Mouse (Mus musculus): ENCODE data around the gene Dnah17. TPM values are rescaled to one million over a fixed set of nuclear protein-coding genes. Genes with fewer than 3 reads are reported as not detected.
A peak's percentile ranks its signal among the peaks of the same experiment; 100 is the strongest.

The Dnah17 gene
- polyA plus RNA-seq, 1 experiment from 2014 or later, result 0.27 TPM

DNA sequence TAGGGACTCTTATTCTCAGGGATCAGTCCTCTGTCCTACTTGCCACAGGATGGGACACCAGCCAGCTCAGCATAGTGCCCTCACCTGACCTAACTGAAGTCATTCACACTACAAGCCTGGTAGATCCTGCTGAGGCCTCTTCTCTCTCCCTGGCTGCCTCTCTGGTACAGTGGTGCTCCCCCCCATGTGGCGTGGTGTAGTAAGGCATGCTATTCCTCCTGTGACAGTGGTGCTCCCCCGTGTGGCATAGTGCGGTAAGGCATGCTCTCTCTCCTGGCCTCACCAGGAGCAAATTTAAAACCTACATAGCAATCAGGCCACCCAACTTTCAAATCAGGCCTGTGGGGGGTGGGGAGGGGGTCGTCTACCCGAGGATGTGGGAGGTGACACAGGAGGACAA lies 26.4 kb downstream of the Dnah17 start:
- Histone ChIP-seq H3K36me3 (no peaks in the 10 kb centered on the region), H3K4me2 (replicated peaks) (no peak overlapping the region), H3K9me3 (no peaks in the 10 kb centered on the region), H3K4me1 (no peaks in the 10 kb centered on the region), H3K4me3 (no peak overlapping the region), H3K9ac (replicated peaks) (no peak overlapping the region), H3K27me3 (no peaks in the 10 kb centered on the region), H3K27ac (replicated peaks) (no peak overlapping the region)
- peak; percentile 61; the same call in 1 of the 2 replicates for ATAC-seq (replicated peaks)
- WGBS, result 5% methylated on average over 5 of the region's 5 CpGs

DNA sequence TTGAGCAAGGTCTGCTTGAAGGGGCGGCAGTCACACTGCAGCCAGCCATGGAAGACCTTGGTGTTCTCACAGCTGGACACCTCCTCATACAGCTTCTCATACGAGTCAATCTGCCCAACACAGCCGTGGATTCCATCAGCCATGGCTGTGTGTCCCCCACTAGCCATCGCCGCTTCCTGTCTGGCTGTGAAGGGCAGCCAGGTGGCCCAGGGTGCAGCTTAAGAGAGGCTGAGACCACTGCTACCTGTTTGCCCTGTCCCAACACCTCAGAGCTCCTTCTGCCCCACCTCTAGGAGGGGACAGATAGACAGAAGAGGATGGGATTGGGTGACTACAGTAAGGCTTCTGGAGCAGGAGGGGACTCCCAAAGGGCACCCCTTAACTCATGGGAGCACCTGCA lies 27.1 kb downstream of the Dnah17 start:
- H3K4me1 ChIP-seq, result no peaks in the 10 kb centered on the region
- no peak for ATAC-seq (replicated peaks)
- 88% methylated on average over 5 of the region's 5 CpGs for WGBS

DNA sequence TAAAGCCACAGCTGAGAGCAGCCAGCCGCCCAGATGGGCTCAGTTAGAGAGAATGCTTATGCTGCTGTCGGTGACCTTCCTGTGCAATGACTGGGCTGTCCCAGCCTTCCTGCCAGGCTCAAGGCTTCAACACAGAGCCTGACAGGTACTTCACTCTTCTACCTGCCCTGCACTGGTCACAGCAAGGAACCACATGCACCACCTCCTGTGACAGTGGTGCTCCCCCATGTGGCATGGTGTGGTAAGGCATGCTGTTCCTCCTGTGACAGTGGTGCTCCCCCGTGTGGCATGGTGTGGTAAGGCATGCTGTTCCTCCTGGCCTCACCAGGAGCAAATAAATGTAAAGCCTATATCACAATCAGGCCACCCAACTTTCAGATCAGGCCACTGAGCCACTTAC lies 27.6 kb downstream of the Dnah17 start:
- no peak overlapping the region for H3K4me3 ChIP-seq
- no peaks in the 10 kb centered on the region for H3K27me3 ChIP-seq
- H3K27ac ChIP-seq (replicated peaks), result no peak overlapping the region
- no peaks in the 10 kb centered on the region for H3K4me1 ChIP-seq
- ATAC-seq (replicated peaks), result no peak
- 65% methylated on average over 3 of the region's 3 CpGs for WGBS
- H3K9me3 ChIP-seq, result no peaks in the 10 kb centered on the region
- H3K9ac ChIP-seq (replicated peaks), result no peak overlapping the region
- H3K36me3 ChIP-seq, result no peaks in the 10 kb centered on the region
- no peak overlapping the region for H3K4me2 ChIP-seq (replicated peaks)

More for the DNA sequence above, 27.1 kb downstream of the Dnah17 start:
- no peak overlapping the region for H3K4me2 ChIP-seq (replicated peaks)
- H3K27me3 ChIP-seq, result no peaks in the 10 kb centered on the region
- no peaks in the 10 kb centered on the region for H3K9me3 ChIP-seq
- H3K4me3 ChIP-seq, result no peak overlapping the region
- H3K27ac ChIP-seq (replicated peaks), result no peak overlapping the region
- H3K9ac ChIP-seq (replicated peaks), result no peak overlapping the region
- H3K36me3 ChIP-seq, result no peaks in the 10 kb centered on the region

DNA sequence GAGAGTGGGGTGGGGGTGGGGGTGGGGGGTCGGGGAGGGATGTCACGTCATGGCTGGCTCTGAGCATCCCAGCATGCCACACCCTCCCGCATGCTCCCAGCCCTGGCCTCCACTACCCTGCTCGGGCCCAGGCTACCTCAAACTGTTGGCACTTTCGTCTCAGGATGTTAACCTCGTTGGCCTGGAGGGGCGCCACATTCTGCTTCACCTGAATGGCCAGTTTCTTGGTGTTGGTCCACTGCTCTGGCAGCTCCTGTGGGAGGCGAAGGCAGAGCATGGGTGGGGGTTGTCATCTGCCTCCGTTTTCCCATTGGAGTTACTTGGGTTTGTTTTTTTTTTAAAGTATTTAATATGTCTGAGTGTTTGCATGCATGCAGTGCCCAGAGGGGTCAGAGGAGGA lies 29.3 kb downstream of the Dnah17 start:
- Histone ChIP-seq H3K27ac (replicated peaks) (no peak overlapping the region), H3K4me3 (no peak overlapping the region), H3K4me1 (no peaks in the 10 kb centered on the region), H3K9me3 (no peaks in the 10 kb centered on the region), H3K36me3 (no peaks in the 10 kb centered on the region), H3K27me3 (no peaks in the 10 kb centered on the region), H3K4me2 (replicated peaks) (no peak overlapping the region), H3K9ac (replicated peaks) (no peak overlapping the region)
- ATAC-seq (replicated peaks), result no peak
- 39% methylated on average over 9 of the region's 9 CpGs for WGBS

DNA sequence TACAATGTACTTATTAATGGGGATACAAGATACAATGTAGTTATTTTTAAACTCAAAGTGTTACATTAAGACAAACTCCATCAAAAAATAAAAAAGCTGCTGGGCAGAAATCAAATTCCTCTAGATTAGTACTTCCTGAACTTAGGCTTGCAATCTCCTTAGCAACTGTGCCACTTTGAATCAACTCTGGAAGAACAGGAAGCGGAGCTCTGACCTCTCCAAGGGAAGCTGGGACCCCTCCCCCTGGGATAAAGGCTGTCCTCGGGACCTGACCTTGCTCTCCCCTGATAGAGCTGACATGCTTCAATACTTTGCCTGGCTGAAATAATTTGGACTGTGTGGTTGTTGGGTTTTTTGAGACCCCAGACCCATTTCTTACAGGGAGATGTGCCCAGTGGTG lies 33.7 kb downstream of the Dnah17 start:
- no peaks in the 10 kb centered on the region for H3K9me3 ChIP-seq
- no peaks in the 10 kb centered on the region for H3K36me3 ChIP-seq
- H3K27ac ChIP-seq (replicated peaks), result no peak overlapping the region
- 60% methylated on average over 2 of the region's 2 CpGs for WGBS
- no peak overlapping the region for H3K9ac ChIP-seq (replicated peaks)
- no peak overlapping the region for H3K4me3 ChIP-seq
- H3K4me1 ChIP-seq, result no peaks in the 10 kb centered on the region
- H3K27me3 ChIP-seq, result no peaks in the 10 kb centered on the region
- no peak for ATAC-seq (replicated peaks)
- no peak overlapping the region for H3K4me2 ChIP-seq (replicated peaks)

DNA sequence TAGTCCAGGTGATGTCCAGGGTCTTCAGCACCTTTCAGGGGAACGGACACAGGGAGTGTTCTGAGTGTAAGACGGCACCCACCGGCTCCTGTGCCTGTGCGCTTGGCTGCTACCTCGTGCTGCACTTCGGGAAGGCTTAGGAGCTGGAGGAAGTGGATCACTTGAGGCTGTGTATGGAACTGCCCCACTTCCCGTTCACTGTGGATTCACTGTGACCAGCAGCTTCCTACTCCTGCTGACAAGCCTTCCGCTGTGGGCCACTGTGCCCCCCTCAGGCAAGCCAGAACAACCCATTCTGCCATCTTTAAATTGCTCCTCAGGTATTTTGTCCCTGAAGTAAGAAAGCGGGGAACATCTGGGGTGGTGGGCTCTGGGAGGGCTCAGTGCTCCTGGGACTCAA lies 35.4 kb downstream of the Dnah17 start:
- H3K27me3 ChIP-seq, result no peaks in the 10 kb centered on the region
- 86% methylated on average over 9 of the region's 9 CpGs for WGBS
- H3K4me2 ChIP-seq (replicated peaks), result no peak overlapping the region
- H3K9ac ChIP-seq (replicated peaks), result no peak overlapping the region
- no peak for ATAC-seq (replicated peaks)
- no peaks in the 10 kb centered on the region for H3K9me3 ChIP-seq
- H3K4me1 ChIP-seq, result no peaks in the 10 kb centered on the region
- H3K4me3 ChIP-seq, result no peak overlapping the region
- no peaks in the 10 kb centered on the region for H3K36me3 ChIP-seq
- H3K27ac ChIP-seq (replicated peaks), result no peak overlapping the region

DNA sequence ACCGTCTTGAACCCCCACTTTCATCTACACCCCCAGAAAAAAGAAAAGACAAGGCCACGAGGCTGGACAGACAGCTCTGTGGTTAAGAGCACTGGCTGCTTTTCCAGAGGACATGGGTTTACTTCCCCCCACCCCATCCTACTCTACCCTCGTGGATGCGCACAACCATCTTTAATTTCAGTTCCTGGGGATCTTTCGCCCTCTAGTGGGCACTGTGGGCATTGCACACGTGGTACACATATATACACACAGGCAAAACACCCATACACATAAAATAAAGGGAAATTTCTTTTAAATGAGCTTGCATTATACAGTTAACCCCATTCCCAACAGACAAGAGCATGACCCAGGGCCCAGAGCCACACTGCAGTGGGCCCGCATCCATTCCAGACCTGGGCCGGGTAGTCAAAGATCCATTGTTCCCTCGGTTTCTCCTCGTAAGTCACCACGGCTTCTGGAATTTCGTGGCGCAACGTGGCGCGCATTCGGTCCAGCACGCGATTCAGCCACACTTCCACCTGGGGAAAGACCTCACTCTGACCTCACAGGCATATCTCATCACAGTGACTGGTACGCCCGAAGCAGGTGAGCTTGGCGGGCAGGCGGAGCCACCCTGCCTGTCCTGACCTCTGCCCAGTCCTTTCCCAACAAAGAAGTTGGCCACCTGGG lies 39.3 kb downstream of the Dnah17 start:
- Histone ChIP-seq H3K9ac (replicated peaks) (no peak overlapping the region), H3K36me3 (no peaks in the 10 kb centered on the region), H3K27ac (replicated peaks) (no peak overlapping the region), H3K9me3 (no peaks in the 10 kb centered on the region), H3K27me3 (no peaks in the 10 kb centered on the region), H3K4me3 (no peak overlapping the region), H3K4me1 (no peaks in the 10 kb centered on the region), H3K4me2 (replicated peaks) (no peak overlapping the region)
- 89% methylated on average over 23 of the region's 23 CpGs for WGBS
- ATAC-seq (replicated peaks), result no peak

DNA sequence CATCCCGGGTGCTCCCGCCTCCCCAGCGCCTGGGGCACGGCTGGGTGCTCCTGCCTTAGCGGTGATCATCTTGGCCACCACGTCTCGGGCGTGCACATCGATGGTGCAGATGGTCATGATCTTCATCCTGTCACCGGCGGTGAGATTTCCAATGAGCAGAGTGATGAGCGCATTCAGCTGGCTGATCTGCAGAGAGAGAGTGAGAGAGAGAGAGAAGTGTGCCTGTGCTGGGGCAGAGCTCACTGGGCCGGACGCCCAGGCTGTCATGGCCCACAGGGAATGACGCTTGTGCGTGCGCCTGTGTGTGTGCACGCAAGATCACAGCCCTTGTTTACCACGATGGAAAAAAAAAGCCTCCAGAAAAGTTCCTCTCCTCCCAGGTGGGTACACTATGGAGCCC lies 41.5 kb downstream of the Dnah17 start:
- Histone ChIP-seq H3K27me3 (no peaks in the 10 kb centered on the region), H3K4me3 (no peak overlapping the region), H3K4me1 (no peaks in the 10 kb centered on the region), H3K4me2 (replicated peaks) (no peak overlapping the region), H3K9me3 (no peaks in the 10 kb centered on the region), H3K27ac (replicated peaks) (no peak overlapping the region), H3K9ac (replicated peaks) (no peak overlapping the region), H3K36me3 (no peaks in the 10 kb centered on the region)
- ATAC-seq (replicated peaks), result no peak
- WGBS, result 91% methylated on average over 19 of the region's 19 CpGs

DNA sequence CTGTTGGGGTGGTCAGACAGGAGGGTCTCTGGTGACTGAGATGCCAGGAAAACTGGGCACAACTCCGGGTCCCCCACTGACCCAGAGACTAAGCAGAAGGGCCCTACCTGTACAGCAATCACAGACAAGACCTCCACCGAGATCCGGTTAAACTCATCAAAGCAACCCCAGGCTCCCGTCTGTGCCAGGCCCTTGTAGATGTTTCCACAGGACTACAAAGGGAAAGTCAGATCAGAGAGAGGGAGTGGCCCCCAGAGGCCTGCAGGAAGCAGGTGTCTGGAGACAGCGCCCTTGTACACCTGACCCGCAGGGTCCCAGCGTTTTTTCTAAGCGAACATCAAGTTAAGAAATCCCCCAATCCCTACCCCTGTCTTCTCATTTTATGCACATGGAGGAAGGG lies 44.5 kb downstream of the Dnah17 start:
- 85% methylated on average over 8 of the region's 8 CpGs for WGBS
- no peak overlapping the region for H3K4me3 ChIP-seq

DNA sequence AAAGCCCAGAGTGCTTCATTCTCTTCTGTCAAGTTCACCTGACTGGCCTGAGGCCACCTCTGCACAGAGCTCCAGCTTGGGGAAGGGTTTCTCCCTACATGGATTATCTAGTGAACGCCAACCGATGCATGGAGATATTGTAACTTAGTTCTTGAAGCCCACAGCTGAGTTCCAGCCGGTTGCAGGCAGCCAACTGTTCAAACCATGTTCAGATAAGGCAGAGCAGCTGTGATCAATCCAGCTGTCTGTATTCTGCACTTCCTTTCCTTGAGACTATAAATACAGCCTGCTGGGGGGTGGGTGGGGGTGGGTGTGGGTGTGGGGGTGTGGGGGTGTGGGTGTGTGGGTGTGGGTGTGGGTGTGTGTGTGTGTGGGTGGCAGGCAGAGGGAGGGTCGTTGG lies 45.3 kb downstream of the Dnah17 start:
- Histone ChIP-seq H3K27me3 (no peaks in the 10 kb centered on the region), H3K9ac (replicated peaks) (no peak overlapping the region), H3K4me3 (no peak overlapping the region), H3K27ac (replicated peaks) (no peak overlapping the region), H3K36me3 (no peaks in the 10 kb centered on the region), H3K4me1 (no peaks in the 10 kb centered on the region), H3K9me3 (no peaks in the 10 kb centered on the region), H3K4me2 (replicated peaks) (no peak overlapping the region)
- ATAC-seq (replicated peaks), result no peak
- 86% methylated on average over 4 of the region's 4 CpGs for WGBS

More for the DNA sequence above, 44.5 kb downstream of the Dnah17 start:
- no peaks in the 10 kb centered on the region for H3K27me3 ChIP-seq
- H3K4me1 ChIP-seq, result no peaks in the 10 kb centered on the region
- no peaks in the 10 kb centered on the region for H3K9me3 ChIP-seq
- no peak overlapping the region for H3K4me2 ChIP-seq (replicated peaks)
- ATAC-seq (replicated peaks), result no peak
- H3K36me3 ChIP-seq, result no peaks in the 10 kb centered on the region
- H3K9ac ChIP-seq (replicated peaks), result no peak overlapping the region
- H3K27ac ChIP-seq (replicated peaks), result no peak overlapping the region

DNA sequence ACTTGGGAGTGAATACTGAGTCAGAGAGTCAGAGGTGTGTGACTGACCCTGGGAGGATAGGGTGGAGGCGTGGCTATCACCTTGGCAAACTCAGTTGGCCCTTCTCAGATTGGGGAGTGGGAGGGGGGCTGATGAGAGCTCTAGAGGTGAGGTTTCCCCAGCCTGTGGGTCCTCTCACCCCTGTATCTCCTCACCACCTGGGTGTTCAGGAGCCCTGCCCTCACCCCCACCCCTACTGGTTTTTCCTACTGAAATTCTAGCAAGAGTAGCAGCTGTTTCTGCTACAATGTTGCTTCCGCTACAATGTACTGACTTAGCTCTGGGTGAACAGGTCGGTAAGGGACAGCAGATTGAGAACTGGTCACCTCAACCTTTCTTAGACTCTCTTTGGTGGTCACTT lies 46.2 kb downstream of the Dnah17 start:
- Histone ChIP-seq H3K4me3 (no peak overlapping the region), H3K9ac (replicated peaks) (no peak overlapping the region), H3K36me3 (no peaks in the 10 kb centered on the region), H3K4me1 (no peaks in the 10 kb centered on the region), H3K27ac (replicated peaks) (no peak overlapping the region), H3K27me3 (no peaks in the 10 kb centered on the region), H3K9me3 (no peaks in the 10 kb centered on the region), H3K4me2 (replicated peaks) (no peak overlapping the region)
- ATAC-seq (replicated peaks), result no peak
- 89% methylated on average over 3 of the region's 3 CpGs for WGBS

DNA sequence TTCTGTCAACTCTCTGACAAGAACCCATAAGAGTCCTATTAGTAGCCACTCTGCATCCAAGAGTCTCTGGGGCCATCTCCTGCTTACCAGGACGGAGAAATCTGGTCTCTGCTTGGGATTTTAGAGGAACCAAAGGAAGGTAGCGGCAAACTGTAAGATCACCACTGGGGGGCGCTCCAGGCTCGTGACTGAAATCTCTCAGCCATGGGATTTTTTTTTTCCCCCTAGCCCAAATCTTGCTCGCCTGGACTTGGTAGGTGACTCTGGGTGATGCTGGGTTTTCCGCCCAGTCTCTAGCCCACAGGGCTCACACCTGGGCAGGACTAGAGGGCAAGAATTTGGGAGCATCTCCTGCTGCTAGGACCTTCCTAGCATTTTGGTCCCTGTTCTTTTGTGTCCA lies 46.6 kb downstream of the Dnah17 start:
- no peak for ATAC-seq (replicated peaks)
- Histone ChIP-seq H3K4me1 (no peaks in the 10 kb centered on the region), H3K27ac (replicated peaks) (no peak overlapping the region), H3K4me3 (no peak overlapping the region), H3K9me3 (no peaks in the 10 kb centered on the region), H3K4me2 (replicated peaks) (no peak overlapping the region), H3K36me3 (no peaks in the 10 kb centered on the region), H3K27me3 (no peaks in the 10 kb centered on the region), H3K9ac (replicated peaks) (no peak overlapping the region)
- WGBS, result 5% methylated on average over 6 of the region's 6 CpGs

DNA sequence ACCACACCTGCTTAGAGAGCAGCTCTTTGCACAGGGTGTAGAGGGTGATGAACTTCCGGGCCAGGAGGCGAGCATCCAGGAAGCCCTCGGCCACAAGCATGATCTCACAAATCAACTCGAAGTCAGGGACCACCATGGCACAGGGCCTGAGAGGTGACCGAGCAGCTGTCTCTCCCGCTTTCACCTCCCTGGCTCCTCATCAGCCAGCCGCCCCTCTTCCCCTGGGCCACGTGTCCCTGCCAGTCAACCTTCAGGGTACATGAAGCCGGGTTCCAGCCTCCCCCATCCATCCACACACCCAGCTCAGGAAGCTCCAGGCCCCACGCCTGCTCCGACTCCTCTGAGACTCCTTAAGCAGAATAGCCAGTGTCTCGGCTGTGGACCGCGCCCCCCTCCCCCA lies 48.1 kb downstream of the Dnah17 start:
- no peaks in the 10 kb centered on the region for H3K36me3 ChIP-seq
- H3K27ac ChIP-seq (replicated peaks), result no peak overlapping the region
- H3K4me3 ChIP-seq, result no peak overlapping the region
- no peaks in the 10 kb centered on the region for H3K4me1 ChIP-seq
- 93% methylated on average over 12 of the region's 14 CpGs for WGBS
- no peaks in the 10 kb centered on the region for H3K9me3 ChIP-seq
- ATAC-seq (replicated peaks), result no peak
- no peaks in the 10 kb centered on the region for H3K27me3 ChIP-seq
- H3K9ac ChIP-seq (replicated peaks), result no peak overlapping the region
- no peak overlapping the region for H3K4me2 ChIP-seq (replicated peaks)

All from forebrain, embryonic 15.5 days (tissue).